Comparison of ENCODE assay signal across 22 mouse cellular contexts in genomic region chr4:138697166-138697860, GRCm38 (mm10). TPM values are rescaled to one million over a fixed set of nuclear protein-coding genes. Genes with fewer than 3 reads are reported as not detected.
DNase-seq lines count a peak whose midpoint lies in the region; ATAC-seq and TF ChIP-seq lines count a peak whose summit lies in the region.
"Had no signal": no experiment of that assay in that cellular context is flagged by ENCODE, and none has a peak within 500 bp of the region (broad histone marks: within the 10 kb centered on the region; RNA-seq: fewer than 3 reads in every experiment).

No protein-coding gene starts in this region.

- no peaks in the 10 kb centered on the region for H3K36me3 ChIP-seq in forebrain, embryonic 10.5 days (replicated peaks)
- H3K36me3 ChIP-seq in forebrain, postnatal 0 days (ENCODE audit: insufficient read depth) = no peaks in the 10 kb centered on the region
- H3K36me3 ChIP-seq in hindbrain, embryonic 11.5 days (ENCODE audit: control insufficient read depth, insufficient read depth, low read length) = no peaks in the 10 kb centered on the region
- H3K36me3 ChIP-seq in hindbrain, embryonic 16.5 days (ENCODE audit: control insufficient read depth, insufficient read depth, low read length) = no peaks in the 10 kb centered on the region
- no peaks in the 10 kb centered on the region for H3K36me3 ChIP-seq in kidney, postnatal 0 days (ENCODE audit: insufficient read depth, low read length)
- no peaks in the 10 kb centered on the region for H3K36me3 ChIP-seq in intestine, embryonic 15.5 days
- H3K36me3 ChIP-seq: embryonic facial prominence, embryonic 13.5 days; G1E; heart, embryonic 13.5 days had no signal

- H3K27ac ChIP-seq in forebrain, embryonic 10.5 days = peak overlapping the region; percentile 36; the same call in 1 of the 2 replicates
- H3K27ac ChIP-seq in forebrain, postnatal 0 days (ENCODE audit: low read depth, low read length) = no peak overlapping the region
- no peak overlapping the region for H3K27ac ChIP-seq in hindbrain, embryonic 11.5 days (ENCODE audit: low read depth, low read length)
- H3K27ac ChIP-seq in hindbrain, embryonic 16.5 days (ENCODE audit: low read depth, low read length) = no peak overlapping the region
- no peak overlapping the region for H3K27ac ChIP-seq in kidney, postnatal 0 days
- no peak overlapping the region for H3K27ac ChIP-seq in intestine, embryonic 15.5 days
- H3K27ac ChIP-seq: embryonic facial prominence, embryonic 13.5 days; heart, embryonic 13.5 days; hindbrain, embryonic 14.5 days had no signal

- 36% methylated on average over 10 of the region's 10 CpGs for WGBS in forebrain, embryonic 10.5 days
- 27% methylated on average over 10 of the region's 10 CpGs for WGBS in forebrain, postnatal 0 days
- WGBS in hindbrain, embryonic 11.5 days = 40% methylated on average over 10 of the region's 10 CpGs
- WGBS in hindbrain, embryonic 16.5 days = 39% methylated on average over 8 of the region's 10 CpGs
- WGBS in kidney, postnatal 0 days = 16% methylated on average over 9 of the region's 10 CpGs
- 36% methylated on average over 10 of the region's 10 CpGs for WGBS in intestine, embryonic 15.5 days

- no peak overlapping the region for H3K4me3 ChIP-seq in forebrain, embryonic 10.5 days
- H3K4me3 ChIP-seq in forebrain, postnatal 0 days (ENCODE audit: low read depth, low read length) = no peak overlapping the region
- no peak overlapping the region for H3K4me3 ChIP-seq in hindbrain, embryonic 11.5 days (ENCODE audit: low read depth, low read length)
- no peak overlapping the region for H3K4me3 ChIP-seq in hindbrain, embryonic 16.5 days (ENCODE audit: low read length)
- H3K4me3 ChIP-seq in kidney, postnatal 0 days (replicated peaks; ENCODE audit: low read depth, low read length) = no peak overlapping the region
- H3K4me3 ChIP-seq in intestine, embryonic 15.5 days (replicated peaks) = no peak overlapping the region
- H3K4me3 ChIP-seq: embryonic facial prominence, embryonic 13.5 days; heart, embryonic 13.5 days had no signal

- H3K27me3 ChIP-seq in forebrain, embryonic 10.5 days (ENCODE audit: poor library complexity, severe bottlenecking) = peaks cover 72% of the 10 kb centered on the region
- H3K27me3 ChIP-seq in forebrain, postnatal 0 days (ENCODE audit: insufficient read depth, low read length) = no peaks in the 10 kb centered on the region
- no peaks in the 10 kb centered on the region; the same call in 1 of the 2 replicates for H3K27me3 ChIP-seq in hindbrain, embryonic 11.5 days (ENCODE audit: control insufficient read depth, insufficient read depth, low read length)
- no peaks in the 10 kb centered on the region for H3K27me3 ChIP-seq in hindbrain, embryonic 16.5 days (replicated peaks; ENCODE audit: control insufficient read depth, insufficient read depth, low read length)
- H3K27me3 ChIP-seq in kidney, postnatal 0 days (ENCODE audit: insufficient read depth, low read length) = no peaks in the 10 kb centered on the region
- H3K27me3 ChIP-seq in intestine, embryonic 15.5 days (replicated peaks) = no peaks in the 10 kb centered on the region; the same call in 1 of the 2 replicates

- no peak for ATAC-seq in forebrain, postnatal 0 days
- ATAC-seq in hindbrain, embryonic 11.5 days (ENCODE audit: low FRiP score) = 0 out of 2 replicates have a peak, but pooled peaks have one; percentile 51
- no peak for ATAC-seq in hindbrain, embryonic 16.5 days
- 0 out of 2 replicates have a peak, but pooled peaks have one; percentile 27 for ATAC-seq in kidney, postnatal 0 days (replicated peaks; ENCODE audit: low FRiP score, low read depth)
- ATAC-seq in intestine, embryonic 15.5 days = peak; percentile 31; the same call in 1 of the 2 replicates
- ATAC-seq: CD4-positive, CD25-positive, alpha-beta regulatory T cell, adult 4 months had no signal

- TF ChIP-seq CTCF in forebrain, postnatal 0 days (IDR thresholded peaks at IDR 0.05; ENCODE audit: low read depth) = no peak
- no peak for TF ChIP-seq CTCF in kidney, postnatal 0 days (IDR thresholded peaks at IDR 0.05; ENCODE audit: low read depth)

- DNase-seq in forebrain, embryonic 10.5 days (ENCODE audit: extremely low spot score, low spot score) = no peak
- DNase-seq in forebrain, postnatal 0 days = no peak
- no peak for DNase-seq in hindbrain, embryonic 11.5 days (ENCODE audit: low spot score)
- peak; percentile 28 for DNase-seq in kidney, postnatal 0 days (ENCODE audit: low spot score)
- no peak for DNase-seq in kidney, adult 18-20 months
- no peak for DNase-seq in cerebellum, postnatal 10 days
- DNase-seq: adrenal gland, adult 8-10 months; adrenal gland, postnatal 36 days; B cell, adult 2 months; cerebellum, adult 8-10 months; cerebellum, postnatal 25 days; gastrocnemius, postnatal 36 days; heart, adult 11 months; heart, postnatal 36 days had no signal

- H3K9me3 ChIP-seq in forebrain, embryonic 10.5 days = no peaks in the 10 kb centered on the region
- H3K9me3 ChIP-seq in forebrain, postnatal 0 days (ENCODE audit: low read length) = no peaks in the 10 kb centered on the region
- H3K9me3 ChIP-seq in hindbrain, embryonic 11.5 days (ENCODE audit: control insufficient read depth, low read length) = no peaks in the 10 kb centered on the region
- no peaks in the 10 kb centered on the region for H3K9me3 ChIP-seq in hindbrain, embryonic 16.5 days (ENCODE audit: control insufficient read depth, low read length)
- no peaks in the 10 kb centered on the region for H3K9me3 ChIP-seq in kidney, postnatal 0 days (replicated peaks; ENCODE audit: low read length)
- no peaks in the 10 kb centered on the region for H3K9me3 ChIP-seq in intestine, embryonic 15.5 days
- H3K9me3 ChIP-seq: embryonic facial prominence, embryonic 13.5 days; heart, embryonic 13.5 days had no signal

- peaks cover 50% of the 10 kb centered on the region for H3K4me1 ChIP-seq in forebrain, embryonic 10.5 days
- H3K4me1 ChIP-seq in forebrain, postnatal 0 days (ENCODE audit: insufficient read depth) = peaks cover 9% of the 10 kb centered on the region; the same call in 1 of the 2 replicates
- H3K4me1 ChIP-seq in hindbrain, embryonic 11.5 days (replicated peaks; ENCODE audit: control insufficient read depth, insufficient read depth, low read length) = peaks cover 7% of the 10 kb centered on the region
- peaks cover 7% of the 10 kb centered on the region for H3K4me1 ChIP-seq in hindbrain, embryonic 16.5 days (ENCODE audit: control insufficient read depth, insufficient read depth, low read depth, low read length)
- no peaks in the 10 kb centered on the region for H3K4me1 ChIP-seq in kidney, postnatal 0 days (replicated peaks; ENCODE audit: insufficient read depth, low read length)
- H3K4me1 ChIP-seq in intestine, embryonic 15.5 days (replicated peaks) = 0 out of 2 replicates have a peak, but pooled peaks cover 2% of the 10 kb centered on the region
- H3K4me1 ChIP-seq: embryonic facial prominence, embryonic 13.5 days had no signal

- no peak overlapping the region for H3K9ac ChIP-seq in forebrain, postnatal 0 days
- no peak overlapping the region for H3K9ac ChIP-seq in hindbrain, embryonic 11.5 days (ENCODE audit: low read depth, low read length)
- H3K9ac ChIP-seq in hindbrain, embryonic 16.5 days (ENCODE audit: low read depth, low read length) = no peak overlapping the region
- no peak overlapping the region for H3K9ac ChIP-seq in kidney, postnatal 0 days (ENCODE audit: low read depth, low read length)
- no peak overlapping the region for H3K9ac ChIP-seq in intestine, embryonic 15.5 days
- H3K9ac ChIP-seq: embryonic facial prominence, embryonic 13.5 days; heart, embryonic 13.5 days; hindbrain, embryonic 14.5 days had no signal

- H3K4me2 ChIP-seq in forebrain, postnatal 0 days (ENCODE audit: low read depth) = no peak overlapping the region
- no peak overlapping the region for H3K4me2 ChIP-seq in hindbrain, embryonic 11.5 days (replicated peaks; ENCODE audit: low read depth, low read length)
- H3K4me2 ChIP-seq in hindbrain, embryonic 16.5 days (ENCODE audit: low read length) = no peak overlapping the region
- no peak overlapping the region for H3K4me2 ChIP-seq in kidney, postnatal 0 days (ENCODE audit: low read length)
- H3K4me2 ChIP-seq in intestine, embryonic 15.5 days (replicated peaks) = no peak overlapping the region
- H3K4me2 ChIP-seq: embryonic facial prominence, embryonic 13.5 days; heart, embryonic 13.5 days; hindbrain, embryonic 14.5 days had no signal

RNA-seq across cellular contexts. Expression of gene Pla2g2c, which starts 27.3 kb away (rescaled TPM):
- polyA plus RNA-seq in forebrain, embryonic 10.5 days (2016; fragmentation: Nextera tagmentation; extraction: Ambion mirVana) = 0.33 and 0.57 TPM in 2 replicates
- total RNA-seq in forebrain, postnatal 0 days (2014; rRNA removed) = 0.24 and 0.77 TPM in 2 replicates
- 0.28 and 0.42 TPM in 2 replicates for polyA plus RNA-seq in forebrain, postnatal 0 days (2015; fragmentation: Nextera tagmentation; extraction: Ambion mirVana)
- polyA plus RNA-seq in hindbrain, embryonic 11.5 days (2014; fragmentation: Nextera tagmentation; extraction: Ambion mirVana) = 0.48 and 0.68 TPM in 2 replicates
- 0.35 and 0.36 TPM in 2 replicates for polyA plus RNA-seq in hindbrain, embryonic 16.5 days (2015; fragmentation: Nextera tagmentation; extraction: Ambion mirVana)
- 0.86 and 0.89 TPM in 2 replicates for polyA plus RNA-seq in kidney, postnatal 0 days (2015; fragmentation: Nextera tagmentation; extraction: Ambion mirVana)
- 0.23 and 0.25 TPM in 2 replicates for polyA plus RNA-seq in intestine, embryonic 15.5 days (2015; fragmentation: Nextera tagmentation; extraction: Ambion mirVana)
- total RNA-seq: gastrocnemius, adult 8-10 months; gastrocnemius, postnatal 36 days had no signal
- polyA plus RNA-seq: CD4-positive, CD25-positive, alpha-beta regulatory T cell, adult 4 months; G1E had no signal

RNA-seq across cellular contexts. Expression of gene Ubxn10, which starts 39.7 kb away (rescaled TPM):
- polyA plus RNA-seq in forebrain, embryonic 10.5 days (2016; fragmentation: Nextera tagmentation; extraction: Ambion mirVana) = 1.0 and 1.4 TPM in 2 replicates
- total RNA-seq in forebrain, postnatal 0 days (2014; rRNA removed) = 4.0 and 5.6 TPM in 2 replicates
- 2.4 and 3.5 TPM in 2 replicates for polyA plus RNA-seq in forebrain, postnatal 0 days (2015; fragmentation: Nextera tagmentation; extraction: Ambion mirVana)
- 2.8 and 4.3 TPM in 2 replicates for polyA plus RNA-seq in hindbrain, embryonic 11.5 days (2014; fragmentation: Nextera tagmentation; extraction: Ambion mirVana)
- polyA plus RNA-seq in hindbrain, embryonic 16.5 days (2015; fragmentation: Nextera tagmentation; extraction: Ambion mirVana) = 4.5 and 5.2 TPM in 2 replicates
- 1.5 and 1.7 TPM in 2 replicates for polyA plus RNA-seq in kidney, postnatal 0 days (2015; fragmentation: Nextera tagmentation; extraction: Ambion mirVana)
- polyA plus RNA-seq in intestine, embryonic 15.5 days (2015; fragmentation: Nextera tagmentation; extraction: Ambion mirVana) = 1.3 and 1.7 TPM in 2 replicates
- polyA plus RNA-seq: CD4-positive, CD25-positive, alpha-beta regulatory T cell, adult 4 months; G1E had no signal

Comparison
In these comparisons a context has a peak if more than half of its experiments do, and no peak if none do; other contexts are left out.
1. ATAC-seq: peak in hindbrain, embryonic 11.5 days (single experiment), kidney, postnatal 0 days (single experiment) and intestine, embryonic 15.5 days (single experiment); none in forebrain, postnatal 0 days (single experiment) and hindbrain, embryonic 16.5 days (single experiment).